Mouse (Mus musculus) myocyte (in vitro differentiated cells): ENCODE measurements around the gene Nudt5. TPM values are rescaled to one million over a fixed set of nuclear protein-coding genes. Genes with fewer than 3 reads are reported as not detected.

Source experiments
- H3K27me3 ChIP-seq: one replicate; pipeline ENCODE4 v1.6.1; 2011; ENCODE audit not compliant: control insufficient read depth, insufficient read depth, insufficient read length
- H3K36me3 ChIP-seq: one replicate; pipeline ENCODE4 v1.6.1; 2011; ENCODE audit not compliant: control insufficient read depth, insufficient read depth
- H3K4me2 ChIP-seq: one replicate; pipeline ENCODE4 v1.6.1; 2011; ENCODE audit warnings: low read depth, control low read depth
- H3K4me3 ChIP-seq: one replicate; pipeline ENCODE4 v1.5.1; 2011; ENCODE audit warnings: mild to moderate bottlenecking, control low read depth, moderate library complexity
- H3K79me2 ChIP-seq: one replicate; pipeline ENCODE4 v1.6.1; 2011; ENCODE audit not compliant: control insufficient read depth, insufficient read depth
- H3ac ChIP-seq: one replicate; pipeline ENCODE4 v1.6.1; 2011; ENCODE audit not compliant: control insufficient read depth, insufficient read length
- E2F4 ChIP-seq: IDR thresholded peaks from one replicate; pipeline ENCODE4 v1.6.1; 2011; ENCODE audit warnings: mild to moderate bottlenecking, control low read depth, moderate library complexity; ENCODE audit not compliant: insufficient read depth
- MAX ChIP-seq: IDR thresholded peaks from one replicate; pipeline ENCODE4 v1.6.1; 2011; ENCODE audit warnings: low read depth, mild to moderate bottlenecking, control low read depth
- MYOD1 ChIP-seq, 3 experiments: IDR thresholded peaks; one replicate each; pipeline ENCODE4 v1.6.1; 2011; ENCODE audit warnings: control low read depth in 2 of 3, low read depth in 2 of 3, mild to moderate bottlenecking in 2 of 3, moderate library complexity in 1 of 3; ENCODE audit not compliant: insufficient read length in 2 of 3, control insufficient read depth in 1 of 3
- MYOG ChIP-seq, 3 experiments: IDR thresholded peaks; one replicate each; pipeline ENCODE4 v1.6.1; 2011; ENCODE audit warnings: control low read depth in 2 of 3, low read depth in 2 of 3, mild to moderate bottlenecking in 2 of 3; ENCODE audit not compliant: insufficient read length in 2 of 3, control insufficient read depth in 1 of 3, insufficient read depth in 1 of 3
- POLR2A ChIP-seq: IDR thresholded peaks from one replicate; pipeline ENCODE4 v1.6.1; 2011; ENCODE audit warnings: low read depth, mild to moderate bottlenecking, control low read depth, moderate library complexity; ENCODE audit not compliant: insufficient read length
- POLR2AphosphoS2 ChIP-seq: IDR thresholded peaks from one replicate; pipeline ENCODE4 v1.6.1; 2011; ENCODE audit warnings: low read depth, control low read depth; ENCODE audit not compliant: insufficient read length
- REST ChIP-seq: IDR thresholded peaks from one replicate; pipeline ENCODE4 v1.6.1; 2011; ENCODE audit warnings: mild to moderate bottlenecking, control low read depth, moderate library complexity; ENCODE audit not compliant: insufficient read depth, insufficient read length
- SRF ChIP-seq: IDR thresholded peaks from one replicate; pipeline ENCODE4 v1.6.1; 2011; ENCODE audit warnings: low read depth; ENCODE audit not compliant: control insufficient read depth, insufficient read length
- TCF12 ChIP-seq: IDR thresholded peaks from one replicate; pipeline ENCODE4 v1.6.1; 2011; ENCODE audit warnings: mild to moderate bottlenecking, control low read depth; ENCODE audit not compliant: poor library complexity, insufficient read depth, severe bottlenecking
- TCF3 ChIP-seq: IDR thresholded peaks from one replicate; pipeline ENCODE4 v1.6.1; 2011; ENCODE audit warnings: low read depth, control low read depth; ENCODE audit not compliant: insufficient read length
- USF1 ChIP-seq: IDR thresholded peaks from one replicate; pipeline ENCODE4 v1.6.1; 2011; ENCODE audit warnings: low read depth, mild to moderate bottlenecking, control low read depth, moderate library complexity
- polyA plus RNA-seq: library from polyadenylated mRNA; unstranded; fragments of >200 nt; fragmentation: generic; extraction: Trizol; gene quantifications from one replicate; pipeline ENCODE4 v1.2.1, GENCODE M21; 2012; ENCODE audit warnings: missing spikeins

Gene Nudt5
- polyA plus RNA-seq, 1 experiment = 38.1 TPM

DNA sequence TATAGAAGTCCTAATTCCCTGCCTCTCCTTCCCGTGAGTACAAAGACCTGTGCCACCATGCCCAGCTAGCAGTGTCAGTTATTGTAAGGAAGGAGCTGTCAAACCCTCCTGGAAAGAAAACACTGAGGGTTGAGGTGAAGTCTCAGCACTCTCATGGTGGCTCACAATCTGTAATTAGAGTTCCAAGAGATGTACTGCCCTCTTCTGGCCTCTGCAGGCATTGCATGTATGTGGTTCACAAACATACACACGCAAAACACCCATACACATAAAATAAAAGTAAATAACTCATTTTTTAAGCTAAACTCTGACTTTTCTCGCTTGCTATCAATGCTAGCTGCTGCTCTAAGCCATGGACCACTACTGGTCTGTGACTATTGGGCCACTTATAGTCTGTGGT, 61.8 kb downstream of the Nudt5 start:
- Histone ChIP-seq H3K27me3 (no peaks in the 10 kb centered on the region), H3ac (no peak overlapping the region), H3K4me3 (no peak overlapping the region), H3K4me2 (peak overlapping the region; percentile 24), H3K36me3 (no peaks in the 10 kb centered on the region), H3K79me2 (no peaks in the 10 kb centered on the region)
- TF ChIP-seq TCF3 (no peak), MAX (no peak), USF1 (no peak), POLR2A (no peak), POLR2AphosphoS2 (no peak), E2F4 (no peak), REST (no peak), SRF (no peak), MYOG (IDR thresholded peaks at IDR 0.05; ENCODE audit: control insufficient read depth in 1 of 3, insufficient read depth in 1 of 3, insufficient read length in 2 of 3, low read depth in 2 of 3) (no peak), MYOD1 (IDR thresholded peaks at IDR 0.05; ENCODE audit: control insufficient read depth in 1 of 3, insufficient read length in 2 of 3, low read depth in 2 of 3) (no peak), TCF12 (no peak)

GRCm38 (mm10) chr2:5911282-5911965, 66.6 kb downstream of the Nudt5 start:
- peak in 1 of 3 experiments; percentile 2 for TF ChIP-seq MYOD1 (IDR thresholded peaks at IDR 0.05; ENCODE audit: control insufficient read depth in 1 of 3, insufficient read length in 2 of 3, low read depth in 2 of 3)
- no peak for TF ChIP-seq TCF3
- TF ChIP-seq POLR2A = no peak

More at GRCm38 (mm10) chr2:5911282-5911965, 66.6 kb downstream of the Nudt5 start:
- Histone ChIP-seq H3ac (no peak overlapping the region), H3K36me3 (no peaks in the 10 kb centered on the region), H3K4me3 (no peak overlapping the region), H3K4me2 (no peak overlapping the region), H3K27me3 (no peaks in the 10 kb centered on the region), H3K79me2 (no peaks in the 10 kb centered on the region)

Other genes starting within 250 kb of the Nudt5 start
- 1.1 TPM for gene Camk1d, start 130.5 kb upstream of the Nudt5 start, polyA plus RNA-seq
- 102 TPM for gene Cdc123, start 145 bp downstream of the Nudt5 start, polyA plus RNA-seq
- 0.24 TPM for gene Gm13199, start 17.9 kb downstream of the Nudt5 start, polyA plus RNA-seq
- 28.2 TPM for gene Sec61a2, start 50.4 kb downstream of the Nudt5 start, polyA plus RNA-seq
- gene Dhtkd1, start 97.8 kb downstream of the Nudt5 start, polyA plus RNA-seq = 0.12 TPM
- 3.8 TPM for gene Upf2, start 106.5 kb downstream of the Nudt5 start, polyA plus RNA-seq